Mouse (Mus musculus) megakaryocyte-erythroid progenitor cell, adult 5-6 weeks (primary cell): ENCODE measurements around the gene Tars2. TPM values are rescaled to one million over a fixed set of nuclear protein-coding genes. Genes with fewer than 3 reads are reported as not detected.
"Not testable (repeated sequence)": the region's sequence is repeated elsewhere in the genome, so short reads cannot be mapped to it uniquely, and the experiment has no call there.

Experiments used
- ATAC-seq: replicated peaks from 2 replicates; pipeline ENCODE4 v1.8.0; 2016; ENCODE audit warnings: mild to moderate bottlenecking, inconsistent platforms; ENCODE audit not compliant: severe bottlenecking, poor library complexity, low FRiP score, low TSS enrichment
- total RNA-seq, 2 experiments: library from RNA; stranded (forward) in 1 of 2; stranded (reverse) in 1 of 2; fragments of 200-1000, 215-1000 nt in 1 of 2; fragments of >200 nt in 1 of 2; fragmentation: Nextera tagmentation in 1 of 2; gene quantifications; 2 replicates each; pipeline ENCODE4 v1.2.3; 2014 to 2017

The Tars2 gene
- 88.1 and 103 TPM in 2 replicates for total RNA-seq (2014; fragmentation: Nextera tagmentation)
- 58.0 and 75.5 TPM in 2 replicates for total RNA-seq (2017)

DNA sequence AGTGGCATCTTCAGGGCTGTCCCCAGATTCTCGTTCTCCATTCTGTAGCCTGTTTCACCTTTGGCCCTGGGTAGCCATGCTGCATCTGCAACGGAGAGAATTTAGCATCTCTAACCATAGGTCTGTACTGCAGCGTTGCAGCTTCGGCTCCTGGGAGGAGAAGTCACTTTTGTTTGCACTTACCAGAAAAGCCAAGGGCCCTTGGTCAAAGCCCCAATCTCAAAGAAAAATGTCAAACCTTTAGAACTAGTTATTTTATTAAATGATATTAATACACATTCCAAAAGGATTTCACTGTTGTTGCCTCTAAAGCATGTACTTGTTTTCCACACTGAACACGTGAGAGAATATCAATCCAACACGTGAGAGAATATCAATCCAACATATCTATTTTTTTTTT lies at the start of gene Tars2:
Tars2 (minus strand) TSS at position 101 of the 400 bp plus-strand sequence.
- no peak for ATAC-seq

GRCm38 (mm10) chr3:95808384-95808783 lies 48.4 kb upstream of the Tars2 start:
- ATAC-seq: peak; percentile 69

DNA sequence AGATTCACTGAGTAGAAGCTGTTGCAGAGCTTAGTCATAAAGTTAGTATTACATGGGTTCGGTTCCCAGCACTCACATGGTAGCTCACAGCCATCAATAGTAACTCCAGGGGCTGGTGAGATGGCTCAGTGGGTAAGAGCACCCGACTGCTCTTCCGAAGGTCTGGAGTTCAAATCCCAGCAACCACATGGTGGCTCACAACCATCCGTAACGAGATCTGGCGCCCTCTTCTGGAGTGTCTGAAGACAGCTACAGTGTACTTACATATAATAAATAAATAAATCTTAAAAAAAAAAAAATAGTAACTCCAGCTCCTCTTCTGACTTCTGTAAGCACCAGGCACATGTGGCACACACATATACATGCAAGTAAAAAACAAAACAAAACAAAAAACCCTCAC lies 47.6 kb upstream of the Tars2 start:
- not testable (repeated sequence) for ATAC-seq

GRCm38 (mm10) chr3:95806677-95807076 lies 46.7 kb upstream of the Tars2 start:
- no peak for ATAC-seq

- no peak for ATAC-seq
Observed at GRCm38 (mm10) chr3:95803851-95804250, 43.8 kb upstream of the Tars2 start.

DNA sequence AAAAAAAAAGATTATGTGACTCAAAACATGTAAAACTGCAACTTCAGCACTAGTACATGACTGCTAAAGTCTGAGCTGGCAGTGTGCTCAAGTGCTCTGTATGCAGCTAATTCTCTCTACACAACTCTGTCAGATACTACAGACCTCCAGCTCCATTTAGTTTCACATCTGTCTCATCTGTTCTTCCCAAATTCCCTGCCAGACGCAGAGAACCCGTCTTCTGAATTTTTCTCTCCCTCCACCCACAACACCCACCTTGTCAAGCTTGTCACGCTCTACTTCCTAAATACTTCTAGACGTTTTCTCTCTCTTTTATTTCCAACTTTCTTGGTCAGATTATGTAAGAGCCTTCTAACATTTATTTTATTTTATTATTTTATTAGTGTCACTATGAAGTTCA lies 38.8 kb upstream of the Tars2 start:
- no peak for ATAC-seq

DNA sequence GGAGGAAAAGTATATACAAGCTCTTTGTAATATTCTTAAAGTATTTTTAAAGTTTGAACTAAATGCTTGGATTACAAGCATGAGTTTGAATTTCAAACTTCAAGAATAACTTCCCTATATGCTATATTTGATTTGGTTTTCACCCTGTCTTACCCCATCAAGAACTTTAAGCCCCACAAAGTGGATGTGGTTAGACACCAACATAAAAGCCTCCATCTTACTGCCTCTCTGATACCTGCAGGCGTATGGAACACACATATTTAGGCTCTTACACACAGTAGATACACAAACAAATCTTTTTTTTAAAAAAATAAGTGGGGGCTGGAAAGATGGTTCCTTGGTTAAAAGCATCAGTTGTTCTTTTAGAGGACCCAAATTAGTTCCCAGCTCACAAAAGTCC lies 34.3 kb upstream of the Tars2 start:
- ATAC-seq: no peak

DNA sequence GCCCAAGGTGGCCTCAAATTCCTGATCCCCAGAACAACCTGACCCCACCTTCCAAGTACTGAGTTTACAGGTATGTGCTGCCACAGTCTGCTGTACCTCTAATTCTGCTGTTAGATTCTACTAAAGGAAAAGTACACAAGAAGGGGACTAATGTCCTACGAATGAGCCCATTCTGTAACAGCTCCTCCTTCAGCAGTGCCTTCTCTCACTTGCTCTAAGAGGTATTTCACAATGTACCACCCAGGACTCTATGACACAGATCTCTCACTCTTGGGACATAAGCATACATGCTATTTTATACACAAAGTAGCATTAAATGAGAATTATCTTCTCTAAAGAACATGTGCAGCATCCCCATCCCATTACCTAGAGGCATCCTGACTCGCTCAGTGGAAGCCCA lies 33.7 kb upstream of the Tars2 start:
- no peak for ATAC-seq

DNA sequence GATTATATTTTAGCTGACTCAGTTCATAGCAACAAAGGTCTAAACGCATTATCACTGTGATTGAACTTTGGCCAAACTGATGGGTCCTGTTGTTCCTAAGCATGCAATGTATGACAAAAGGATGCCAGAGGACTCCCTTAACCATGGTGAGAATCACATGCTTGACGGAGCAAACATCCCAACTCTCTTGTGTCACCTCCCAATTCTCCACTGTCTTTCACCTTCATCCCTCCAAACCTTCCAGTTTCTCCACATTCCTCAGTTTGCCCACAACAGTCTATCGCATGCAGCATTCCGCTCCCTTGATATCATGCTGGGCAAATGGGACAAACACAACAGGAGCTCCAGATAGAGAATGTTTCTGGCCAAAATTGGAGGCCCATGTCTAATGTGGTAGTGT lies 25.5 kb upstream of the Tars2 start:
- no peak for ATAC-seq

- no peak for ATAC-seq
Observed at GRCm38 (mm10) chr3:95771985-95772384, 12.0 kb upstream of the Tars2 start.

DNA sequence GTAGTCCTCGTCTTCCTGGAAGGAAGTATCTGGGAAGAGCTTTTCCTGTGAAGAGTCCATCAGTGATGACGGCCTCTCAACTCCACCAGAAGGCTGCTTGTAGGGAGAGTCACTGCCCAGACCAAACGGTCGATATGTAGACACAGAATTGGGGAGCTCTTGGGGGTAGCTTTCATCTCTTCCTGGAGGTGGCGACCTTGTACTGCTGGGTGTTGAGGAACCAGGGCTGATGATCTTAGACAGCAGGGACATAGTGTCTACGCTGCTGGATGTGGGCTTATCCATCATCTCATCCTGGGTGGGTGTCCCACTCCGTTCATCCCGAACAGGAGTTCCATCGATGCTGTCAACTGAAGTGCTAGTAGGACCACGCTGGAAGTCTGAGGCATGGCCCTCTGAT lies 5.5 kb upstream of the Tars2 start:
- peak; percentile 34; the same call in 1 of the 2 replicates for ATAC-seq

DNA sequence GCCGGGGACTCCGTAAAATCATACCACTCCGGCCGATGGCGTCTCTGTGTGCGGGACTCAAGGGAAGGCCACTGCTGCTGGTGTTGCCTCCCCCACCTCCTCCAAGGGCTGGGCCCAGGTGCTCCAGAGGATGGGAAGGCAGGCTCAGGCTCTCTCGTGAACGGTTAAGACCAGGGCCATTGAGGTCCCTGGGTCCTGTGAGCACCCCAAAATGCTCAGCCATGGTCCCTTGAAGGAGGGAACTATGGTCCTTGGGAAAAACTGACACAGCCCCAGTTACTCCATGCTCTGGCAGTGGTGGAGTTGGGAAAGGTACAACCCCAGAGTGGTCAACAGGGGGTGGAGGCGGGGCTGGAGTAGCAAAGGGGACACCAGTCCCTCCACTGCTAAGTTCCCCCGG lies 3.8 kb upstream of the Tars2 start:
- ATAC-seq: no peak

DNA sequence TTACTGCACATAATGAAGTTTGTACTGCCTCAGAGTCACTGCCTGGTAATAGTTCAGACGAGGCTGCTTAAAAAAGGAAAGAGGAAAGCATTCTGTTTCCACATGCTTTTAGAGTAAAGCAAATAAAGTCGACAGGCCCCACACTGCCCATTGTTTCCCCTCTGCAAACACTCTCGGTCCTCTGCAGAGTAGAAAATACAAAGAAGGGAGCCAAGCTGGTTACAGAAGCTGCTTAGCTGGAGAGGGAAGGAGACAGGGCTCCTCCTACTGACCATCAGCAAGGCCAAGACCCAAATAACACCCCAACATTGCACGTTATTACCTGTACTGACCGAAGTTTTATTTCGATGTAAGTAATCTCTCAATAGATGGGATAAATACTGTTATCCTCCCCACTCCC lies 3.0 kb upstream of the Tars2 start:
- ATAC-seq: no peak

GRCm38 (mm10) chr3:95761771-95762170 lies 1.8 kb upstream of the Tars2 start:
- ATAC-seq: no peak

DNA sequence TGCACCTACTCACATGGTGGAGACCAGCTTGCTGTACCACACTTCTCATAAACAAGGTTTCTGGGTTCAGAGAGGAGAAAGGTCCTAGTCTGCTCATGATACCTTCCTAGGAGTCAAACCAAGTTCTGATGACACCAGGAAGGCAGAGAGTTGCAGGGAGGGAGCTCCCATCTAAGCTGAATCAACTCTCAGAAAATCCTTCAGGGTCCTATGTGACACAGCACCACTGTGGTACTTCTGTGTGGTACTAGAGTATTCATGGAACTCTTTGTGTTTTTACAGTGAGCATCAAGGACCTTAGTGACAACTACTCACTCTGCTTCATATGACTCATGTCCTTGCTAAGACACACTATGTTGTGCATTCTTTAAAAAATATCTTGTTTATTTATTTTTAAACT lies 650 bp upstream of the Tars2 start:
- no peak for ATAC-seq

GRCm38 (mm10) chr3:95758467-95759218 lies 1.4 kb downstream of the Tars2 start:
- ATAC-seq: no peak

DNA sequence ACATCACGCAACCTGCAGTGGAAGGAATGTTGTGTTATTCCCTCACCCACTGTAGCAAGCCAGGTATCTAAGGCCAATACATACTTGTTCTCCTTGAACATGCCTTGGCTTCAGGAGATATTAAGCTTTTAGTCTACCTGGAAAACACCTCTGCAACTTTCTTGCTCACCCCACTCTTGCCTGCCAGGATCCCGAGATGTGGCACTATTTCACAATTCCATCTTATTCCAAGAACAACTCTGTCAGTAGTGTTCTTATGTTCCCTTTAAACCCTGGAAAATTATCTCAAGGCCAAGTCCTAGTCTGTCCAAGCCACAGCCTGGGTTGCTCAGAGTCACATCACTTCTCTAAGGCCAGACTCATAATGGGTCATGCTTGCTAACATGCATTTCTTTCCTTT lies 3.2 kb downstream of the Tars2 start:
- no peak for ATAC-seq

DNA sequence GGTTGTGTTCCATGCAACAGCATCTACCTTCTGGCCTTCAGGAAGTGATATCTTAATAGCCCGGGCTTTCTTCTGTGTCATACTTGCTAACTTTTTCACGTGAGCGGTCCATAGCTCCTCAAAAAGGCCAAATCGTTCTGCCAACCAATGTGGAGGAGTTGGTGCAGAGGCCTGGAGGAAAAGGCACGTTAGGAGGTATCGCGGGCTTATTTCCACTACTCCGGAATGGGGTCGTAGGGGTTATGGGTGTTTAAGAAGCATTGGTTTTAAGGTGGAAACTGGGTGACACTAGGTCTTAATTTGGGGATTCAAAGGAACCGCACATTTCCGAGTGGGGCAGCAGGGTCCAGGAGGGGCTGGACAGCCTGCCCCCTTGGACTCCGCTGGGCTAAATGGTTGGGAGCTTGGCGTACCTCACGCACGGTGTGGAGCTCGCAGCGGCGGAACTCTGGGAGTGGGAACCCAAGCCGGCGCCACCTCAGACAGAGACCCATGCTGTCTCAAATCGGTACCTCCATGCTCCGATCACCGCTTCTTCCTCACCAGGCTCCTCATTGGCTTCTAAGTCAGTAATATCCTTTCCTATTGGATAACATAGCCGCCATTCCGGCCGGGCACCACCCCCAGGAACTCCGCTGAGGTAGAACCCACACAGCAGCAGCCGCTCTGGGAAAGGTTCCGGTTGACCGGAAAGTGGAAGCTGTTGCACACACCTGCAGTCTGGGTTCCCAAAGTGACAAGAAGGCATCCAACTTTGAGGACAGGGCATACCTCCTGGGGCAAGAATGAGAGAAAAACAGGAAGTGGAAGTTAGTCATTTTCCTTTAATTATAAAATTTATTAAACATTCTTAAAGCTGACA lies 5.4 kb downstream of the Tars2 start:
- peak; percentile 98 for ATAC-seq

- ATAC-seq: no peak
Observed at GRCm38 (mm10) chr3:95752935-95753334, 7.1 kb downstream of the Tars2 start.

- ATAC-seq: no peak
Observed at GRCm38 (mm10) chr3:95740406-95740805, 19.6 kb downstream of the Tars2 start.
